8 mouse cellular contexts compared by ENCODE assay signal in the genomic region with DNA sequence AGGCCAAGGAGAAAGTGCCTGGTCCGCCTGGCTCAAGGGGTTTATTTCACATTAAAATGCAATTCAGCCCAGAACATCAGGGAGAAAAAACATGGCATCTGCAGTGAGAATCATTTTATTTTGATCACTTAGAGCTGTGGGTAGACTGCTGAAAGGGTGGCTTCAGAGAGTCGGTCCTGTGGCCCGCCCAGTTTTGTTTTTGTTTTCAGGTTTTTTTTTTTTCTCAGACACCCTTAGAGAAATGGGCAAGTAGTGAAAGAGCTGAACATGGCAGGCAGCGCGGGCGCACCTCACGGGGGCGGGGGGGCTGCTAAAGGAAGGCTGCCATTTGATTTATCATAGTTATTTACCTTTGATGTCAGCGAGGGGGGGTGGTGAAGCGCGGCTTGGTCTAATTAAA. TPM values are rescaled to one million over a fixed set of nuclear protein-coding genes. Genes with fewer than 3 reads are reported as not detected.
DNase-seq lines count a peak whose midpoint lies in the region; ATAC-seq and TF ChIP-seq lines count a peak whose summit lies in the region.

No protein-coding gene starts in this region.

- H3K27ac ChIP-seq in left cerebral cortex, adult 2 months, result peak overlapping the region; percentile 53; the same call in 1 of the 2 replicates
- no peak overlapping the region for H3K27ac ChIP-seq in forebrain, embryonic 11.5 days (ENCODE audit: low read depth, low read length)
- no peak overlapping the region for H3K27ac ChIP-seq in limb, embryonic 10.5 days

- H3K4me2 ChIP-seq in forebrain, embryonic 11.5 days (ENCODE audit: low read depth, low read length, severe bottlenecking), result peak overlapping the region; percentile 66

- 14% methylated on average over 11 of the region's 11 CpGs for WGBS in forebrain, embryonic 11.5 days
- 14% methylated on average over 11 of the region's 11 CpGs for WGBS in limb, embryonic 10.5 days

- no peaks in the 10 kb centered on the region for H3K27me3 ChIP-seq in forebrain, embryonic 11.5 days (ENCODE audit: control insufficient read depth, insufficient read depth, low read length)
- peaks cover 82% of the 10 kb centered on the region for H3K27me3 ChIP-seq in limb, embryonic 10.5 days (ENCODE audit: low read depth, poor library complexity, severe bottlenecking)

- no peaks in the 10 kb centered on the region for H3K4me1 ChIP-seq in forebrain, embryonic 11.5 days (replicated peaks; ENCODE audit: control insufficient read depth, insufficient read depth, low read length)
- no peaks in the 10 kb centered on the region; the same call in 1 of the 2 replicates for H3K4me1 ChIP-seq in limb, embryonic 10.5 days

- DNase-seq in left cerebral cortex, adult 2 months (ENCODE audit: extremely low spot score in 1 of 2, low spot score in 2 of 2), result no peak
- DNase-seq in left cerebral cortex, postnatal 25 days (ENCODE audit: low spot score in 2 of 2), result no peak
- no peak for DNase-seq in forebrain, embryonic 11.5 days (ENCODE audit: low spot score)
- no peak for DNase-seq in limb, embryonic 10.5 days (ENCODE audit: low spot score)
- DNase-seq in retina, embryonic 14.5 days (ENCODE audit: low spot score), result peak; percentile 5
- no peak for DNase-seq in frontal cortex, postnatal 25 days (ENCODE audit: low spot score in 2 of 2)

- intact Hi-C loops in left cerebral cortex, adult 2 months (cut with DNase I), result loop anchor here (5.0 kb wide), 1 partner anchor 1239 kb away; no protein-coding TSS in a partner anchor
- intact Hi-C loops in left cerebral cortex, postnatal 25 days (cut with DNase I), result loop anchor here (10.0 kb wide), 1 partner anchor 1236 kb away; no protein-coding TSS in a partner anchor

- no peak for ATAC-seq in forebrain, embryonic 11.5 days (replicated peaks; ENCODE audit: low FRiP score)
- no peak for ATAC-seq in frontal cortex, adult (ENCODE audit: low TSS enrichment)
- ATAC-seq in megakaryocyte-erythroid progenitor cell, adult 5-6 weeks (replicated peaks; ENCODE audit: low FRiP score, low TSS enrichment, poor library complexity, severe bottlenecking), result no peak

- peak overlapping the region; percentile 40 for H3K4me3 ChIP-seq in left cerebral cortex, adult 2 months
- H3K4me3 ChIP-seq in forebrain, embryonic 11.5 days (ENCODE audit: low read depth, low read length), result peak overlapping the region; percentile 27
- peak overlapping the region; percentile 31 for H3K4me3 ChIP-seq in limb, embryonic 10.5 days

- peak overlapping the region; percentile 23; the same call in 1 of the 2 replicates for H3K9ac ChIP-seq in forebrain, embryonic 11.5 days (ENCODE audit: low read length)

- no peaks in the 10 kb centered on the region for H3K36me3 ChIP-seq in forebrain, embryonic 11.5 days (ENCODE audit: control insufficient read depth, insufficient read depth, low read length)
- no peaks in the 10 kb centered on the region for H3K36me3 ChIP-seq in limb, embryonic 10.5 days

- no peaks in the 10 kb centered on the region for H3K9me3 ChIP-seq in forebrain, embryonic 11.5 days (ENCODE audit: control insufficient read depth, low read length)
- H3K9me3 ChIP-seq in limb, embryonic 10.5 days (replicated peaks), result no peaks in the 10 kb centered on the region

- TF ChIP-seq CTCF in left cerebral cortex, adult 2 months (IDR thresholded peaks at IDR 0.05), result no peak

RNA-seq across cellular contexts. Expression of gene Pcdh19, which starts 2.0 kb away (rescaled TPM):
- total RNA-seq in left cerebral cortex, adult 2 months (2021), result 10 to 100 TPM; 38.8 to 39.7 TPM
- 10 to 100 TPM; 38.8 to 45.7 TPM for total RNA-seq in left cerebral cortex, postnatal 25 days (2021)
- 14.1 and 15.8 TPM in 2 replicates for polyA plus RNA-seq in forebrain, embryonic 11.5 days (2014; fragmentation: Nextera tagmentation; extraction: Ambion mirVana)
- polyA plus RNA-seq in limb, embryonic 10.5 days (2016; fragmentation: Nextera tagmentation; extraction: Ambion mirVana), result 3.1 and 4.0 TPM in 2 replicates
- not detected in 2 replicates for total RNA-seq in megakaryocyte-erythroid progenitor cell, adult 5-6 weeks (2014; fragmentation: Nextera tagmentation)
- total RNA-seq in megakaryocyte-erythroid progenitor cell, adult 5-6 weeks (2017), result not detected in 2 replicates

Comparison
In these comparisons a context has a peak if more than half of its experiments do, and no peak if none do; other contexts are left out.
1. RNA of gene Pcdh19, which starts 2.0 kb away (total RNA-seq): 38.8 to 45.7 TPM in left cerebral cortex, postnatal 25 days and 38.8 to 39.7 TPM in left cerebral cortex, adult 2 months; not detected in megakaryocyte-erythroid progenitor cell, adult 5-6 weeks; every median in the first group is over 10 times any median in the second.
2. Peak in every context shown above with its lines, with median percentiles within 50 percentile points of each other: H3K4me3 ChIP-seq.